Mouse (Mus musculus) stomach, postnatal 0 days (tissue): Measurements from ENCODE around the gene Mpig6b. TPM values are rescaled to one million over a fixed set of nuclear protein-coding genes. Genes with fewer than 3 reads are reported as not detected.

Source experiments
- ATAC-seq: fragments of 200-750 bp; cut with Nextera tagmentation; 2 replicates; pipeline ENCODE4 v1.8.0; 2017; ENCODE audit not compliant: low FRiP score, low TSS enrichment
- DNase-seq: peaks from one replicate; pipeline ENCODE4 v3.0.0-alpha.2; 2016; ENCODE audit warnings: low spot score
- H3K27ac ChIP-seq: fragments of 300-500 bp; sonication (generic); replicated peaks from 2 replicates; pipeline ENCODE4 v1.5.1; 2014; ENCODE audit warnings: mild to moderate bottlenecking, control low read depth
- H3K27me3 ChIP-seq: fragments of 300-500 bp; sonication (generic); 2 replicates; pipeline ENCODE4 v1.6.1; 2014; ENCODE audit warnings: low read length; ENCODE audit not compliant: control insufficient read depth, insufficient read depth
- H3K36me3 ChIP-seq: fragments of 300-500 bp; sonication (generic); 2 replicates; pipeline ENCODE4 v1.6.1; 2014; ENCODE audit warnings: low read length, mixed read lengths; ENCODE audit not compliant: control insufficient read depth, insufficient read depth
- H3K4me1 ChIP-seq: fragments of 300-500 bp; sonication (generic); replicated peaks from 2 replicates; pipeline ENCODE4 v1.6.1; 2014; ENCODE audit warnings: antibody characterized with exemption; ENCODE audit not compliant: control insufficient read depth, insufficient read depth
- H3K4me2 ChIP-seq: fragments of 300-500 bp; sonication (generic); replicated peaks from 2 replicates; pipeline ENCODE4 v1.6.1; 2014; ENCODE audit warnings: low read depth, mild to moderate bottlenecking, control low read depth, moderate library complexity
- H3K4me3 ChIP-seq: fragments of 300-500 bp; sonication (generic); 2 replicates; pipeline ENCODE4 v1.5.1; 2014; ENCODE audit warnings: low read depth, low read length, control low read depth
- H3K9ac ChIP-seq: fragments of 300-500 bp; sonication (generic); 2 replicates; pipeline ENCODE4 v1.6.1; 2014; ENCODE audit warnings: mild to moderate bottlenecking, low read length, control low read depth, mixed read lengths
- H3K9me3 ChIP-seq: fragments of 300-500 bp; sonication (generic); 2 replicates; pipeline ENCODE4 v1.6.1; 2016; ENCODE audit warnings: low read length; ENCODE audit not compliant: control insufficient read depth
- CTCF ChIP-seq: IDR thresholded peaks from 2 replicates; pipeline ENCODE4 v1.5.1; 2016; ENCODE audit warnings: antibody characterized with exemption, low read depth, mild to moderate bottlenecking, moderate library complexity
- EP300 ChIP-seq: optimal IDR thresholded peaks from 2 replicates; pipeline ENCODE3; 2016; ENCODE audit warnings: antibody characterized with exemption
- WGBS: fragments of 180-500 bp; shearing (Covaris S2); extraction: QIAGEN DNeasy Blood & Tissue Kit; methylation state at CpG from one replicate; pipeline ENCODE4 v1.1.7; 2014; 5-methylcytosine and 5-hydroxymethylcytosine counted together
- polyA plus RNA-seq: library from polyadenylated mRNA; unstranded; fragments of >200 nt; fragmentation: Nextera tagmentation; extraction: Ambion mirVana; gene quantifications from 2 replicates; pipeline ENCODE4 v1.2.1, GENCODE M21; 2015

The Mpig6b gene
- polyA plus RNA-seq, 1 experiment from 2014 or later = 0.49 TPM

DNA sequence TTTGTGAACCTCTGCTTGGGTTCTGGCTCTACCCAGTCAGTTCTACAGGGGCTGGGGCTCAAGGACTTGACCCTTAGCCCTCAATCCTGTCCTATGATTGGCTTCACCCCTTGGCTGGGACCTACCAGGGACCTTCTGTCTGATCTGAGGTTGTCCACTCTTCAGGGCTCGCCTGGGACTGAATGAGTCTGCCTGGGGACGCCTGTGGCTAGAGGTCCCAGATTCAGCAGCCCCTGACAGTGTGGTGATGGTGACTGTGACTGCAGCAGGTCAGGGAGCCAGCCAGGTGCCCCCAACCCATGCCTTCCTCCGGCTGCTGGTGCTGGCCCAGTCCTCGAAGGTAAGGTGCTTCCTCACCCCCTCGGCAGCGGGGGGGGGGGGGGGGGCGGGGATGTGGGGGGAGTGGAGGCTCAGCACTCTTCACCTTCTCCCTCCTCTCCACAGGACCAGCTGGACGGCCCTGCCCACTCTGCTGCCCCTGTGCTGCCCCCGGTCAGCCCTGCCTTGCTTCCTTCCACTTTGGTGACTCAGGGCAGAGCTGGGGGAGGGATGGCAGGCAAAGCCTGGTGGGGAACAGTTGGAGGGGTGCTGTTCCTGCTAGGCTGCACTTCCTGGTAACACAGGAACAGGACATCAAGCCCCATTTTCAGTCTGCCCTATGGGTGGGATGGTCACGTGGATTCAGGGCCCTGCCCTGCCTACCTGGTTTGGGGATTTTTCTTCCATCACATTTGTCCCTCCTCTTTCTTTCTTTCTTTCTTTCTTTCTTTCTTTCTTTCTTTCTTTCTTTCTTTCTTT lies 41.1 kb downstream of the Mpig6b start:
- no peaks in the 10 kb centered on the region for H3K9me3 ChIP-seq
- H3K36me3 ChIP-seq = no peaks in the 10 kb centered on the region
- DNase-seq (no peak), ATAC-seq (no peak)
- no peak overlapping the region for H3K4me2 ChIP-seq
- no peak overlapping the region; the same call in 1 of the 2 replicates for H3K27ac ChIP-seq
- 44% methylated on average over 10 of the region's 10 CpGs for WGBS
- no peak overlapping the region for H3K4me3 ChIP-seq
- H3K9ac ChIP-seq = peak overlapping the region; percentile 23; the same call in 1 of the 2 replicates
- TF ChIP-seq CTCF (no peak), EP300 (no peak)
- H3K27me3 ChIP-seq = no peaks in the 10 kb centered on the region
- no peaks in the 10 kb centered on the region; the same call in 1 of the 2 replicates for H3K4me1 ChIP-seq

DNA sequence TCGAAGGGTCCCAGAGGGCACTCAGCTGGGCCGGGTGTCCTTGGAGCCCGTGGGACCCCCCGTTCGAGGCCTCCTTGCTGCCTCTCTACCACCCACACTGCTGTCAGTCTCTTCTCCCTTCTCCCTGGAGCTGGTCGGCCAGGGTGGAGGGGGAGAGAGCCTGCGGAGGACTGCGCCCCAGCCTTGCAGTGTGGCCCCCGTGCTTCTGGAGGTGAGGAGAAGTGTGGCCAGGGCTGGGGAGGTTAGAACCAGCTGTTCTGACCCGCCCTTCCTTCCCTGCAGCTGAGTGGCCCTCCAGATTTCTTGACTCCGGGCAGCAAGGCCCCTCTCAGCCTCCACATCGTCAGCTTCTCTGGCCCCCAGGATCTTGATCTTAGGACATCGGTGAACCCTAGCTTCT lies 41.7 kb downstream of the Mpig6b start:
- no peak overlapping the region for H3K9ac ChIP-seq
- H3K4me2 ChIP-seq = no peak overlapping the region
- H3K4me3 ChIP-seq = no peak overlapping the region
- TF ChIP-seq CTCF = no peak
- TF ChIP-seq EP300 = no peak
- H3K9me3 ChIP-seq = no peaks in the 10 kb centered on the region
- H3K27me3 ChIP-seq = no peaks in the 10 kb centered on the region
- H3K36me3 ChIP-seq = no peaks in the 10 kb centered on the region
- H3K27ac ChIP-seq = peak overlapping the region; percentile 30; the same call in 1 of the 2 replicates
- DNase-seq (no peak), ATAC-seq (no peak)
- WGBS = 60% methylated on average over 11 of the region's 13 CpGs
- H3K4me1 ChIP-seq = no peaks in the 10 kb centered on the region; the same call in 1 of the 2 replicates

DNA sequence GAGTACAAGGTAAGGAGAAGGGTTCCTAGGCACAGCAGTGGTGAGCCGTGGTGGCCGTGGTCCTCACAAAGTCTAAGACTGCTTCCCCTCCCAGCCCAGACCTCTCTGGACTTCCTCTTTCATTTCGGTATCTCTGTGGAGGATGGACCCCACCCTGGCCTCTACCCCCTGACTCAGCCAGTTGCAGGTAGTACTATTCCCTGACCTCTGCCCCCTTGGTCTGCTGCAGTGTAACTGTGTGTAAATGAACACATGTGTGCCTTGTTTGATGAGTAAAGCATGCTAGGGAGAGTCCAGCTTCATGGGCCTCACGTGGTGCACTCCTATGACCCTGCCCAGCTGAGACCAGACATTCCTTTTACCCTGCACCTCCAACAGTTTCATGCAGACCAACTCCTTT lies 42.2 kb downstream of the Mpig6b start:
- Histone ChIP-seq H3K4me1 (no peaks in the 10 kb centered on the region; the same call in 1 of the 2 replicates), H3K4me3 (no peak overlapping the region), H3K27me3 (no peaks in the 10 kb centered on the region), H3K4me2 (no peak overlapping the region), H3K9me3 (no peaks in the 10 kb centered on the region), H3K9ac (no peak overlapping the region), H3K36me3 (no peaks in the 10 kb centered on the region), H3K27ac (0 out of 2 replicates have a peak overlapping the region, but pooled peaks have one; percentile 35)
- DNase-seq (peak; percentile 69), ATAC-seq (peak; percentile 72)
- TF ChIP-seq CTCF (no peak), EP300 (no peak)
- WGBS = 68% methylated on average over 4 of the region's 4 CpGs

DNA sequence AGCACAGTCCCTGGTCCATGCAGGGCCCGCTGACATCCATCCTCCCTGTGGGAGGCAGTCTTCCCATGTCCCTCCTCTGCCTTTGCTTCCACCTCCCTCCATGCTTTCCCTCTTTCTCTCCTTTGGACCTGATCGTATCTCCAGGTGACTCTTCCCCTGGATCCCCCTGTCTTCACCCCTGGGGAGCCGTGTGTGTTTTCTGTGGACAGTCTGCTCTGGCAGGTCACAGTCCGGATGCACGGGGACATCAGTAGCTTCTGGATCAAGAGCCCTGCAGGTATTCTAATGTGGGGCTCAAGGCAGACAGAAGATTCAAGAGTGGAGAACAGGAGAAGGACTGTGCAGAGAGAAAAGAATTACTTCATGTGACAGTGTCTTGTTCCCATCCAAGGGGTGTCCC lies 42.8 kb downstream of the Mpig6b start:
- no peaks in the 10 kb centered on the region for H3K9me3 ChIP-seq
- 87% methylated on average over 5 of the region's 5 CpGs for WGBS
- peak overlapping the region; percentile 35; the same call in 1 of the 2 replicates for H3K27ac ChIP-seq
- no peak overlapping the region for H3K4me3 ChIP-seq
- H3K4me2 ChIP-seq = no peak overlapping the region
- TF ChIP-seq CTCF (no peak), EP300 (no peak)
- no peaks in the 10 kb centered on the region for H3K36me3 ChIP-seq
- no peaks in the 10 kb centered on the region for H3K27me3 ChIP-seq
- ATAC-seq (no peak), DNase-seq (no peak)
- H3K9ac ChIP-seq = no peak overlapping the region
- H3K4me1 ChIP-seq = no peaks in the 10 kb centered on the region; the same call in 1 of the 2 replicates

DNA sequence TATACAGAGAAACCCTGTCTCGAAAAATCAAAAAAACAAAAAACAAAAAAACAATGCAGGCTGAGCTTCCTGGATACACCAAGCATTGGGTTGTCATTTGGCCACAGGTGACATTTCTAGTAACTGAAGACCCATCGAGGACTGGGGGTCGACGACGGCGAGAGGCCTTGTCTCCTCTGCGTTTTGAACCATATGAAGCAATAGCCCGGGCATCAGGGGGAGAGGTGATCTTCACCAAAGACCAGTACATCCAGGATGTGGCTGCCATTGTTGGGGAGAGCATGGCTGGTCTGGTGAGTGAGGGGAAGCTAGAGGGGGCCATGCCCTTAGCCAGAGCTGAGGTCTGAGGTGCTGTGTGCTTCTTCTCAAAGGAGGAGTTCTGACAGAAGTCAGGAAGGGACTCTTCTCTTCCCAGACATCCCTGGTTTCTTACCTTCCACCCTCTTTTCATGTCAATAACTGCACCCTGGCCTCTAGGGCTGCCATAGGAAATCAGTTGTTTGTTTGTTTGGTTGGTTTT lies 43.4 kb downstream of the Mpig6b start:
- DNase-seq (no peak), ATAC-seq (no peak)
- Histone ChIP-seq H3K9ac (no peak overlapping the region), H3K9me3 (no peaks in the 10 kb centered on the region), H3K4me3 (no peak overlapping the region), H3K4me1 (no peaks in the 10 kb centered on the region; the same call in 1 of the 2 replicates), H3K27ac (no peak overlapping the region), H3K27me3 (no peaks in the 10 kb centered on the region), H3K4me2 (no peak overlapping the region), H3K36me3 (no peaks in the 10 kb centered on the region)
- TF ChIP-seq CTCF (no peak), EP300 (no peak)
- WGBS = 95% methylated on average over 8 of the region's 8 CpGs
